ENCODE assay signal across 21 mouse cellular contexts in the genomic region with DNA sequence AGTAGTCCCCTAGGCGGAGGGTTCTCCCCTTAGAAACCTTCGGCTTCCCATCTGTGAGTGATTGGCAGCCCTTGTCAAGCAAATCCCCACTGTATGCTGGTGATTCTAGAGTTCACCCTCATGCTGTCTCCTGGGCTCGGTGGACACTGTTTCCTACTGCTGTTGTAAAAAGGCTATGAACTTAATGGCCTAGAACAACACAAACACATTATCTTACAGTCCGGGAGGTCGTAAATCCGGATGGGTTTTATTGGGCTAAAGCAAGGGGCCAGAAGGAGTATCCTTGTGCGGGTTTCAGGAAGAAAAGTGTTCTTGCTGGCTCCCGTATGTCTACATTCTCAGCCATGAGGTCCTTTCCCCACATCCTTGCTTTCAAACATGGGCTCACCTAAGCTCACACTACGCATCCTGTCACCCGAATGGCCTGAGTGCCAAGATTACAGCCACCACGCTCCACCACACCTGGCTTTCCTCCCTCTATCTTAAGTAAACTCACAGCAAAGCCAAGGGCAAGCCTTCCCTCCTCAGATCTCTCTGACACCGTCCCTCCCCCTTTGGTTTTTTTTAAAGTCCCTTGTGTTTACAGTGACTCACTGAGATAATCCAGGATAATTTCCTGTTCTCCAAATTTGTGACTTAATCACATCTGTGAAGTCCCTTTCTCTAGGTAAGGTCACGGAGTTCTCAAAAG. TPM values are rescaled to one million over a fixed set of nuclear protein-coding genes. Genes with fewer than 3 reads are reported as not detected.
DNase-seq lines count a peak whose midpoint lies in the region; ATAC-seq and TF ChIP-seq lines count a peak whose summit lies in the region.
"Had no signal": no experiment of that assay in that cellular context is flagged by ENCODE, and none has a peak within 500 bp of the region (broad histone marks: within the 10 kb centered on the region; RNA-seq: fewer than 3 reads in every experiment).

No protein-coding gene starts in this region.

- peak; percentile 23 for DNase-seq in adrenal gland, adult 2 months
- no peak for DNase-seq in adrenal gland, postnatal 14 days
- DNase-seq in liver, postnatal 0 days, result no peak
- DNase-seq in liver (no peak), Patski (ENCODE audit: low read depth, low spot score) (peak; percentile 77)
- DNase-seq in testis, postnatal 10 days (ENCODE audit: low spot score), result no peak
- DNase-seq: cerebellum, adult 9-11 months; heart, postnatal 4 days; kidney, postnatal 10 days; left cerebral cortex, postnatal 4 days; lung, adult 18-20 months; lung, postnatal 36 days; right cerebral cortex, adult 18-20 months; thymus, adult 2 months had no signal

- TF ChIP-seq EP300 in liver, postnatal 0 days (IDR thresholded peaks at IDR 0.05; ENCODE audit: low read depth), result no peak

- no peak overlapping the region for H3K27ac ChIP-seq in liver, postnatal 0 days (ENCODE audit: low read depth)
- H3K27ac ChIP-seq in stomach, embryonic 15.5 days, result no peak overlapping the region
- H3K27ac ChIP-seq in midbrain, embryonic 15.5 days, result no peak overlapping the region
- H3K27ac ChIP-seq: embryonic facial prominence, embryonic 12.5 days; forebrain, embryonic 13.5 days had no signal

- peaks cover 7% of the 10 kb centered on the region; the same call in 1 of the 2 replicates for H3K4me1 ChIP-seq in liver, postnatal 0 days (ENCODE audit: insufficient read depth)
- no peaks in the 10 kb centered on the region for H3K4me1 ChIP-seq in stomach, embryonic 15.5 days
- no peaks in the 10 kb centered on the region for H3K4me1 ChIP-seq in midbrain, embryonic 15.5 days

- 68% methylated on average over 13 of the region's 13 CpGs for WGBS in liver, postnatal 0 days (ENCODE audit: insufficient replicate concordance)
- WGBS in stomach, embryonic 15.5 days, result 35% methylated on average over 13 of the region's 13 CpGs
- WGBS in midbrain, embryonic 15.5 days, result 88% methylated on average over 13 of the region's 13 CpGs

- H3K27me3 ChIP-seq in liver, postnatal 0 days (ENCODE audit: insufficient read depth, low read length), result no peaks in the 10 kb centered on the region
- H3K27me3 ChIP-seq in Patski, result peaks cover 5% of the 10 kb centered on the region
- H3K27me3 ChIP-seq in stomach, embryonic 15.5 days (replicated peaks), result no peaks in the 10 kb centered on the region
- no peaks in the 10 kb centered on the region for H3K27me3 ChIP-seq in midbrain, embryonic 15.5 days (replicated peaks)
- H3K27me3 ChIP-seq: CH12.LX; embryonic facial prominence, embryonic 12.5 days; forebrain, embryonic 13.5 days had no signal

- CTCF ChIA-PET in Patski (lab: Charles Lee), result interaction anchor here (1.0 kb wide), 2 partner anchors 16 to 63 kb away, joined by 3 read pairs; no protein-coding TSS in a partner anchor

- no peaks in the 10 kb centered on the region for H3K9me3 ChIP-seq in liver, postnatal 0 days (ENCODE audit: low read length)
- H3K9me3 ChIP-seq in stomach, embryonic 15.5 days, result no peaks in the 10 kb centered on the region
- no peaks in the 10 kb centered on the region for H3K9me3 ChIP-seq in midbrain, embryonic 15.5 days
- H3K9me3 ChIP-seq: embryonic facial prominence, embryonic 12.5 days; forebrain, embryonic 13.5 days had no signal

- no peaks in the 10 kb centered on the region for H3K36me3 ChIP-seq in liver, postnatal 0 days (replicated peaks; ENCODE audit: insufficient read depth, low read length)
- H3K36me3 ChIP-seq in stomach, embryonic 15.5 days, result no peaks in the 10 kb centered on the region
- H3K36me3 ChIP-seq in midbrain, embryonic 15.5 days (replicated peaks), result no peaks in the 10 kb centered on the region
- H3K36me3 ChIP-seq: embryonic facial prominence, embryonic 12.5 days had no signal

- H3K4me2 ChIP-seq in liver, postnatal 0 days (ENCODE audit: low read depth, low read length), result no peak overlapping the region
- no peak overlapping the region for H3K4me2 ChIP-seq in stomach, embryonic 15.5 days
- no peak overlapping the region for H3K4me2 ChIP-seq in midbrain, embryonic 15.5 days
- H3K4me2 ChIP-seq: embryonic facial prominence, embryonic 12.5 days; forebrain, embryonic 13.5 days had no signal

- in situ Hi-C loops in Patski (cut with MboI; ENCODE audit: low pct_unique_long_range_greater_than_20kb), result loop anchor here (5.0 kb wide), 1 partner anchor 89 kb away; no protein-coding TSS in a partner anchor

- no peak overlapping the region for H3K9ac ChIP-seq in liver, postnatal 0 days (replicated peaks)
- no peak overlapping the region for H3K9ac ChIP-seq in stomach, embryonic 15.5 days
- no peak overlapping the region for H3K9ac ChIP-seq in midbrain, embryonic 15.5 days
- H3K9ac ChIP-seq: embryonic facial prominence, embryonic 12.5 days; forebrain, embryonic 13.5 days had no signal

- 0 out of 2 replicates have a peak, but pooled peaks have one; percentile 8 for ATAC-seq in liver, postnatal 0 days
- ATAC-seq in Patski, result peak; percentile 89
- ATAC-seq in stomach, embryonic 15.5 days (ENCODE audit: insufficient read depth, low FRiP score, low read depth), result peak; percentile 64
- no peak for ATAC-seq in midbrain, embryonic 15.5 days (replicated peaks)
- ATAC-seq: forebrain, embryonic 13.5 days; hindbrain, embryonic 16.5 days had no signal

- H3K4me3 ChIP-seq in liver, postnatal 0 days (ENCODE audit: low read depth, low read length), result no peak overlapping the region
- H3K4me3 ChIP-seq in stomach, embryonic 15.5 days (replicated peaks), result no peak overlapping the region
- no peak overlapping the region for H3K4me3 ChIP-seq in midbrain, embryonic 15.5 days
- H3K4me3 ChIP-seq: embryonic facial prominence, embryonic 12.5 days; erythroblast, embryonic 14.5 days; forebrain, embryonic 13.5 days had no signal

- TF ChIP-seq CTCF in liver, postnatal 0 days (IDR thresholded peaks at IDR 0.05; ENCODE audit: low read depth), result no peak
- no peak for TF ChIP-seq CTCF in Patski (IDR thresholded peaks at IDR 0.05)

- POLR2A ChIA-PET in Patski (lab: Charles Lee), result interaction anchor here (0.9 to 1.5 kb wide), 6 partner anchors 12 to 92 kb away, joined by 3 to 5 read pairs (median 3); no protein-coding TSS in a partner anchor

RNA-seq across cellular contexts. Expression of a gene that starts 17.5 kb away (rescaled TPM):
- 10 to 100 TPM in 1 of 2 experiments, 1 to 10 TPM in 1; 8.8 to 15.3 TPM for total RNA-seq in adrenal gland, adult 2 months (2021)
- polyA plus RNA-seq in adrenal gland, adult 2 months (2012; rRNA removed), result 4.5 and 6.5 TPM in 2 replicates
- total RNA-seq in adrenal gland, postnatal 14 days (2021), result 8.5 and 11.8 TPM in 2 replicates
- 2.7 and 3.4 TPM in 2 replicates for polyA plus RNA-seq in liver, postnatal 0 days (2015; fragmentation: Nextera tagmentation; extraction: Ambion mirVana)
- 20.1 TPM for polyA plus RNA-seq in Patski (2021)
- polyA plus RNA-seq in stomach, embryonic 15.5 days (2015; fragmentation: Nextera tagmentation; extraction: Ambion mirVana), result 7.2 and 7.4 TPM in 2 replicates
- polyA plus RNA-seq in midbrain, embryonic 15.5 days (2015; fragmentation: Nextera tagmentation; extraction: Ambion mirVana), result 2.7 and 3.7 TPM in 2 replicates

Comparison
In these comparisons a context has a peak if more than half of its experiments do, and no peak if none do; other contexts are left out.
1. DNase-seq: peak in adrenal gland, adult 2 months (single experiment) and Patski (single experiment); none in adrenal gland, postnatal 14 days (single experiment), liver, postnatal 0 days (single experiment), liver (single experiment) and testis, postnatal 10 days (single experiment).